Mouse (Mus musculus) MEL (cell line): ENCODE data around the gene Nemp1. TPM values are rescaled to one million over a fixed set of nuclear protein-coding genes. Genes with fewer than 3 reads are reported as not detected.

ENCODE experiments used
- DNase-seq: peaks from one replicate; pipeline ENCODE4 v3.0.0; 2011; ENCODE audit warnings: low read depth, low spot score
- H3K27ac ChIP-seq: 2 replicates; pipeline ENCODE4 v1.5.1; 2012; ENCODE audit warnings: low read depth, mild to moderate bottlenecking, control low read depth, low read length, moderate library complexity; ENCODE audit not compliant: control insufficient read depth
- H3K27me3 ChIP-seq, 2 experiments: fragments of 150-350 bp in 1 of 2; sonication (generic) in 1 of 2; 2 replicates each; pipeline ENCODE4 v1.6.1; 2012; ENCODE audit warnings: low read length in 2 of 2, mild to moderate bottlenecking in 2 of 2, improper control_type of control experiment in 1 of 2, moderate library complexity in 1 of 2; ENCODE audit not compliant: insufficient read depth in 2 of 2, control insufficient read depth in 1 of 2
- H3K36me3 ChIP-seq, 2 experiments: 2 replicates each; pipeline ENCODE4 v1.6.1; 2012 to 2014; ENCODE audit warnings: low read length in 2 of 2, improper control_type of control experiment in 1 of 2, inconsistent platforms in 1 of 2, mild to moderate bottlenecking in 1 of 2; ENCODE audit not compliant: insufficient read depth in 2 of 2, control insufficient read depth in 1 of 2
- H3K4me1 ChIP-seq, 2 experiments: fragments of 150-350 bp in 1 of 2; sonication (generic) in 1 of 2; 2 replicates each; pipeline ENCODE4 v1.6.1; 2012; ENCODE audit warnings: low read length in 2 of 2, improper control_type of control experiment in 1 of 2, mild to moderate bottlenecking in 1 of 2; ENCODE audit not compliant: insufficient read depth in 2 of 2, control insufficient read depth in 1 of 2
- H3K4me3 ChIP-seq, 2 experiments: fragments of 150-350 bp in 1 of 2; sonication (generic) in 1 of 2; 2 replicates each; pipeline ENCODE4 v1.5.1; 2012; ENCODE audit warnings: low read depth in 2 of 2, low read length in 2 of 2, mild to moderate bottlenecking in 2 of 2, moderate library complexity in 2 of 2, control low read depth in 1 of 2, improper control_type of control experiment in 1 of 2; ENCODE audit not compliant: control insufficient read depth in 1 of 2, insufficient read depth in 1 of 2
- H3K79me2 ChIP-seq: 2 replicates; pipeline ENCODE4 v1.6.1; 2012; ENCODE audit warnings: mild to moderate bottlenecking, low read length, moderate library complexity; ENCODE audit not compliant: control insufficient read depth, poor library complexity, insufficient read depth
- H3K9ac ChIP-seq: 2 replicates; pipeline ENCODE4 v1.6.1; 2012; ENCODE audit warnings: low read depth, mild to moderate bottlenecking, control low read depth, low read length, moderate library complexity; ENCODE audit not compliant: control insufficient read depth, poor library complexity, severe bottlenecking
- H3K9me3 ChIP-seq: fragments of 150-350 bp; sonication (generic); replicated peaks from 2 replicates; pipeline ENCODE4 v1.6.1; 2012; ENCODE audit warnings: mild to moderate bottlenecking, low read length, improper control_type of control experiment, moderate library complexity; ENCODE audit not compliant: insufficient read depth
- CHD2 ChIP-seq: IDR thresholded peaks from 2 replicates; pipeline ENCODE4 v1.6.1; 2011; ENCODE audit warnings: low read length, improper control_type of control experiment
- ELF1 ChIP-seq: IDR thresholded peaks from 2 replicates; pipeline ENCODE4 v1.6.1; 2014; ENCODE audit warnings: low read depth, mild to moderate bottlenecking, inconsistent platforms, low read length, improper control_type of control experiment, moderate library complexity
- EP300 ChIP-seq, 2 experiments: IDR thresholded peaks; 2 replicates each; pipeline ENCODE4 v1.6.1; 2011; ENCODE audit warnings: improper control_type of control experiment in 2 of 2, low read length in 2 of 2, low read depth in 1 of 2, mild to moderate bottlenecking in 1 of 2
- ETS1 ChIP-seq: IDR thresholded peaks from 2 replicates; pipeline ENCODE4 v1.6.1; 2012; ENCODE audit warnings: low read depth, mild to moderate bottlenecking, inconsistent platforms, low read length, improper control_type of control experiment, moderate library complexity
- GABPA ChIP-seq: IDR thresholded peaks from 2 replicates; pipeline ENCODE4 v1.6.1; 2012; ENCODE audit warnings: low read depth, mild to moderate bottlenecking, inconsistent platforms, low read length, improper control_type of control experiment, moderate library complexity
- HCFC1 ChIP-seq: IDR thresholded peaks from 2 replicates; pipeline ENCODE4 v1.6.1; 2012; ENCODE audit warnings: low read depth, mild to moderate bottlenecking, inconsistent platforms, low read length, improper control_type of control experiment, moderate library complexity
- MAFK ChIP-seq: IDR thresholded peaks from 2 replicates; pipeline ENCODE4 v1.6.1; 2011; ENCODE audit warnings: low read depth, mild to moderate bottlenecking, low read length, improper control_type of control experiment, borderline replicate concordance
- MAX ChIP-seq: IDR thresholded peaks from 2 replicates; pipeline ENCODE4 v1.6.1; 2011; ENCODE audit warnings: low read length, improper control_type of control experiment
- MAZ ChIP-seq: IDR thresholded peaks from 2 replicates; pipeline ENCODE4 v1.6.1; 2012; ENCODE audit warnings: low read depth, mild to moderate bottlenecking, inconsistent platforms, low read length, improper control_type of control experiment
- MEF2A ChIP-seq: IDR thresholded peaks from 2 replicates; pipeline ENCODE4 v1.6.1; 2014; ENCODE audit warnings: low read depth, mild to moderate bottlenecking, inconsistent platforms, low read length, improper control_type of control experiment; ENCODE audit not compliant: poor library complexity, insufficient replicate concordance, severe bottlenecking; ENCODE audit errors: extremely low read depth
- MYC ChIP-seq: IDR thresholded peaks from 2 replicates; pipeline ENCODE4 v1.6.1; 2011; ENCODE audit warnings: low read depth, mild to moderate bottlenecking, low read length, improper control_type of control experiment, moderate library complexity
- POLR2AphosphoS5 ChIP-seq: IDR thresholded peaks from 2 replicates; pipeline ENCODE4 v1.6.1; 2012; ENCODE audit warnings: low read depth, borderline replicate concordance, mild to moderate bottlenecking, inconsistent platforms, low read length, moderate library complexity, mixed read lengths
- RCOR1 ChIP-seq: IDR thresholded peaks from 2 replicates; pipeline ENCODE4 v1.6.1; 2012; ENCODE audit warnings: low read depth, mild to moderate bottlenecking, inconsistent platforms, low read length, improper control_type of control experiment
- SIN3A ChIP-seq: IDR thresholded peaks from 2 replicates; pipeline ENCODE4 v1.6.1; 2012; ENCODE audit warnings: low read length, improper control_type of control experiment, inconsistent platforms
- TBP ChIP-seq: IDR thresholded peaks from 2 replicates; pipeline ENCODE4 v1.8.0; 2011; ENCODE audit warnings: low read depth, low read length, improper control_type of control experiment
- TCF12 ChIP-seq: IDR thresholded peaks from 2 replicates; pipeline ENCODE4 v1.6.1; 2014; ENCODE audit warnings: low read depth, mild to moderate bottlenecking, inconsistent platforms, low read length, improper control_type of control experiment, moderate library complexity
- USF1 ChIP-seq: IDR thresholded peaks from 2 replicates; pipeline ENCODE4 v1.6.1; 2014; ENCODE audit warnings: low read depth, mild to moderate bottlenecking, inconsistent platforms, low read length, improper control_type of control experiment, moderate library complexity
- USF2 ChIP-seq, 2 experiments: IDR thresholded peaks; 2 replicates each; pipeline ENCODE4 v1.6.1; 2011 to 2012; ENCODE audit warnings: improper control_type of control experiment in 2 of 2, low read length in 2 of 2, borderline replicate concordance in 1 of 2, inconsistent platforms in 1 of 2, low read depth in 1 of 2, mild to moderate bottlenecking in 1 of 2; ENCODE audit not compliant: insufficient read depth in 1 of 2
- ZMIZ1 ChIP-seq: IDR thresholded peaks from 2 replicates; pipeline ENCODE4 v1.6.1; 2012; ENCODE audit warnings: low read depth, mild to moderate bottlenecking, inconsistent platforms, low read length, improper control_type of control experiment, moderate library complexity
- ZNF384 ChIP-seq: IDR thresholded peaks from 2 replicates; pipeline ENCODE4 v1.6.1; 2012; ENCODE audit warnings: low read depth, mild to moderate bottlenecking, inconsistent platforms, low read length, improper control_type of control experiment
- polyA plus RNA-seq, 2 experiments: library from polyadenylated mRNA; stranded (reverse) in 1 of 2; unstranded in 1 of 2; fragments of >175 nt in 1 of 2; fragments of >200 nt in 1 of 2; gene quantifications; 2 replicates each; pipeline versions ENCODE4 v1.2.1 to v1.2.4; 2012; ENCODE audit warnings: low replicate concordance in 2 of 2, low read depth in 1 of 2; ENCODE audit not compliant: insufficient read length in 2 of 2, insufficient read depth in 1 of 2, missing spikeins in 1 of 2
- total RNA-seq: library from RNA; depleted of rRNA; stranded (reverse); fragments of 300-350 nt; gene quantifications from 2 replicates; pipeline ENCODE4 v1.2.3, GENCODE M21; 2012

Gene Nemp1
- total and polyA plus RNA-seq, 3 experiments, result 12.1 to 13.9 TPM; not detected in 1

GRCm38 (mm10) chr10:127730933-127731310 is 64.2 kb downstream of the Nemp1 start:
- Histone ChIP-seq H3K27me3 (peaks cover 0 to 2% of the 10 kb centered on the region in 2 experiments; a peak in 1 of 4 replicates), H3K36me3 (peaks cover 0 to 13% of the 10 kb centered on the region in 2 experiments; a peak in 2 of 4 replicates), H3K4me1 (peaks cover 17 to 33% of the 10 kb centered on the region in 2 experiments), H3K4me3 (peak overlapping the region; percentile 2 to 50; a peak in 3 of 4 replicates), H3K9me3 (no peaks in the 10 kb centered on the region), H3K79me2 (no peaks in the 10 kb centered on the region), H3K9ac (peak overlapping the region; percentile 25), H3K27ac (peak overlapping the region; percentile 76)
- TF ChIP-seq MEF2A (no peak), CHD2 (no peak), ZMIZ1 (no peak), MAZ (no peak), POLR2AphosphoS5 (no peak), USF1 (no peak), MYC (no peak), MAX (no peak), USF2 (IDR thresholded peaks at IDR 0.05; ENCODE audit: borderline replicate concordance in 1 of 2, insufficient read depth in 1 of 2, low read depth in 1 of 2, low read length in 2 of 2) (no peak), TBP (no peak), EP300 (IDR thresholded peaks at IDR 0.05; ENCODE audit: low read depth in 1 of 2, low read length in 2 of 2) (no peak), HCFC1 (no peak), GABPA (no peak), MAFK (no peak)
- DNase-seq, result no peak

- no peak overlapping the region for H3K9ac ChIP-seq
- H3K4me3 ChIP-seq, result peak overlapping the region; percentile 2 to 50; a peak in 2 of 4 replicates
- no peaks in the 10 kb centered on the region for H3K79me2 ChIP-seq
- H3K27me3 ChIP-seq, result peaks cover 0 to 2% of the 10 kb centered on the region in 2 experiments; a peak in 1 of 4 replicates
- no peak for TF ChIP-seq MAFK
- TF ChIP-seq SIN3A, result no peak
- 0 out of 2 replicates have a peak, but pooled peaks have one; percentile 13 for TF ChIP-seq ELF1
- peak; percentile 68; the same call in 1 of the 2 replicates for TF ChIP-seq RCOR1
- TF ChIP-seq CHD2, result no peak
- peak; percentile 38 for TF ChIP-seq ETS1
- TF ChIP-seq HCFC1, result 0 out of 2 replicates have a peak, but pooled peaks have one; percentile 15
- peak; percentile 33; the same call in 1 of the 2 replicates for TF ChIP-seq TCF12
- peak; percentile 17; the same call in 1 of the 2 replicates for TF ChIP-seq TBP
- TF ChIP-seq USF1, result no peak
- TF ChIP-seq EP300 (IDR thresholded peaks at IDR 0.05; ENCODE audit: low read depth in 1 of 2, low read length in 2 of 2), result peak in 1 of 2 experiments; percentile 20; a peak in 2 of 4 replicates
- TF ChIP-seq ZNF384, result 0 out of 2 replicates have a peak, but pooled peaks have one; percentile 12
- peak; percentile 70 for DNase-seq
- H3K9me3 ChIP-seq, result no peaks in the 10 kb centered on the region
- H3K4me1 ChIP-seq, result peaks cover 19 to 38% of the 10 kb centered on the region in 2 experiments
- peak overlapping the region; percentile 76; the same call in 1 of the 2 replicates for H3K27ac ChIP-seq
- H3K36me3 ChIP-seq, result peaks cover 0 to 17% of the 10 kb centered on the region in 2 experiments; a peak in 2 of 4 replicates
These were observed 64.7 kb downstream of the Nemp1 start for GRCm38 (mm10) chr10:127731397-127731796.
